Mouse (Mus musculus): ENCODE data around the gene Lcor. TPM values are rescaled to one million over a fixed set of nuclear protein-coding genes. Genes with fewer than 3 reads are reported as not detected.

Lcor gene
- polyA plus RNA-seq, 1 experiment, result 2.4 TPM

- TF ChIP-seq CTCF (IDR thresholded peaks at IDR 0.05; ENCODE audit: extremely low read depth, insufficient read depth, insufficient read length, insufficient replicate concordance), result no peak
- TF ChIP-seq POLR2A (IDR thresholded peaks at IDR 0.05; ENCODE audit: low read depth, low read length), result no peak
- no peaks in the 10 kb centered on the region; the same call in 1 of the 2 replicates for H3K36me3 ChIP-seq (ENCODE audit: control insufficient read depth, insufficient read depth, low read length)
- H3K4me1 ChIP-seq (ENCODE audit: control insufficient read depth, insufficient read depth, insufficient read length), result peaks cover 8% of the 10 kb centered on the region
- H3K27ac ChIP-seq (ENCODE audit: insufficient read depth, low read length), result peak overlapping the region; percentile 100
- H3K27me3 ChIP-seq (ENCODE audit: control insufficient read depth, insufficient read depth, low read length), result no peaks in the 10 kb centered on the region
- under 1% methylated on average over 30 of the region's 30 CpGs for WGBS
- peak overlapping the region; percentile 100 for H3K4me3 ChIP-seq (ENCODE audit: extremely low read depth, insufficient read depth, insufficient read length)
- DNase-seq (ENCODE audit: low read depth in 1 of 2, low spot score in 2 of 2), result peak in 1 of 2 experiments; percentile 20
Measured at GRCm38 (mm10) chr19:41483445-41484040, 1.1 kb downstream of the Lcor start.

- Histone ChIP-seq H3K27me3 (ENCODE audit: control insufficient read depth, insufficient read depth, low read length) (no peaks in the 10 kb centered on the region), H3K4me1 (ENCODE audit: control insufficient read depth, insufficient read depth, insufficient read length) (peaks cover 8% of the 10 kb centered on the region), H3K36me3 (ENCODE audit: control insufficient read depth, insufficient read depth, low read length) (no peaks in the 10 kb centered on the region; the same call in 1 of the 2 replicates), H3K27ac (ENCODE audit: insufficient read depth, low read length) (no peak overlapping the region), H3K4me3 (ENCODE audit: extremely low read depth, insufficient read depth, insufficient read length) (peak overlapping the region; percentile 9; the same call in 1 of the 2 replicates)
- 51% methylated on average over 5 of the region's 5 CpGs for WGBS
- TF ChIP-seq CTCF (IDR thresholded peaks at IDR 0.05; ENCODE audit: extremely low read depth, insufficient read depth, insufficient read length, insufficient replicate concordance) (no peak), POLR2A (IDR thresholded peaks at IDR 0.05; ENCODE audit: low read depth, low read length) (no peak)
- DNase-seq (ENCODE audit: low read depth in 1 of 2, low spot score in 2 of 2), result no peak
Measured at GRCm38 (mm10) chr19:41484361-41484760, 1.9 kb downstream of the Lcor start.

- H3K27ac ChIP-seq (ENCODE audit: insufficient read depth, low read length), result no peak overlapping the region; the same call in 1 of the 2 replicates
- H3K4me1 ChIP-seq (ENCODE audit: control insufficient read depth, insufficient read depth, insufficient read length), result peaks cover 4% of the 10 kb centered on the region; the same call in 1 of the 2 replicates
- no peak for TF ChIP-seq CTCF (IDR thresholded peaks at IDR 0.05; ENCODE audit: extremely low read depth, insufficient read depth, insufficient read length, insufficient replicate concordance)
- no peak for TF ChIP-seq POLR2A (IDR thresholded peaks at IDR 0.05; ENCODE audit: low read depth, low read length)
- no peaks in the 10 kb centered on the region; the same call in 1 of the 2 replicates for H3K36me3 ChIP-seq (ENCODE audit: control insufficient read depth, insufficient read depth, low read length)
- H3K4me3 ChIP-seq (ENCODE audit: extremely low read depth, insufficient read depth, insufficient read length), result no peak overlapping the region
- H3K27me3 ChIP-seq (ENCODE audit: control insufficient read depth, insufficient read depth, low read length), result no peaks in the 10 kb centered on the region
- WGBS, result 51% methylated on average over 4 of the region's 4 CpGs
- DNase-seq (ENCODE audit: low read depth in 1 of 2, low spot score in 2 of 2), result no peak
Measured at GRCm38 (mm10) chr19:41495382-41496032, 13.1 kb downstream of the Lcor start.

- Histone ChIP-seq H3K27me3 (ENCODE audit: control insufficient read depth, insufficient read depth, low read length) (no peaks in the 10 kb centered on the region), H3K36me3 (ENCODE audit: control insufficient read depth, insufficient read depth, low read length) (no peaks in the 10 kb centered on the region; the same call in 1 of the 2 replicates), H3K27ac (ENCODE audit: insufficient read depth, low read length) (no peak overlapping the region; the same call in 1 of the 2 replicates), H3K4me1 (ENCODE audit: control insufficient read depth, insufficient read depth, insufficient read length) (peaks cover 4% of the 10 kb centered on the region; the same call in 1 of the 2 replicates), H3K4me3 (ENCODE audit: extremely low read depth, insufficient read depth, insufficient read length) (no peak overlapping the region)
- TF ChIP-seq CTCF (IDR thresholded peaks at IDR 0.05; ENCODE audit: extremely low read depth, insufficient read depth, insufficient read length, insufficient replicate concordance), result no peak
- TF ChIP-seq POLR2A (IDR thresholded peaks at IDR 0.05; ENCODE audit: low read depth, low read length), result no peak
- no peak for DNase-seq (ENCODE audit: low read depth in 1 of 2, low spot score in 2 of 2)
Measured at GRCm38 (mm10) chr19:41496058-41496457, 13.6 kb downstream of the Lcor start.

- no peak overlapping the region for H3K27ac ChIP-seq (ENCODE audit: insufficient read depth, low read length)
- TF ChIP-seq POLR2A (IDR thresholded peaks at IDR 0.05; ENCODE audit: low read depth, low read length), result no peak
- no peaks in the 10 kb centered on the region for H3K36me3 ChIP-seq (ENCODE audit: control insufficient read depth, insufficient read depth, low read length)
- DNase-seq (ENCODE audit: low read depth in 1 of 2, low spot score in 2 of 2), result no peak
- no peaks in the 10 kb centered on the region for H3K27me3 ChIP-seq (ENCODE audit: control insufficient read depth, insufficient read depth, low read length)
- no peak overlapping the region for H3K4me3 ChIP-seq (ENCODE audit: extremely low read depth, insufficient read depth, insufficient read length)
- H3K4me1 ChIP-seq (ENCODE audit: control insufficient read depth, insufficient read depth, insufficient read length), result peaks cover 4% of the 10 kb centered on the region; the same call in 1 of the 2 replicates
- WGBS, result 85% methylated on average over 8 of the region's 8 CpGs
Measured at GRCm38 (mm10) chr19:41507872-41508271, 25.4 kb downstream of the Lcor start.

- DNase-seq (ENCODE audit: low read depth in 1 of 2, low spot score in 2 of 2), result no peak
- Histone ChIP-seq H3K27me3 (ENCODE audit: control insufficient read depth, insufficient read depth, low read length) (no peaks in the 10 kb centered on the region), H3K4me3 (ENCODE audit: extremely low read depth, insufficient read depth, insufficient read length) (no peak overlapping the region), H3K27ac (ENCODE audit: insufficient read depth, low read length) (no peak overlapping the region), H3K4me1 (ENCODE audit: control insufficient read depth, insufficient read depth, insufficient read length) (peaks cover 2% of the 10 kb centered on the region; the same call in 1 of the 2 replicates), H3K36me3 (ENCODE audit: control insufficient read depth, insufficient read depth, low read length) (no peaks in the 10 kb centered on the region)
- TF ChIP-seq POLR2A (IDR thresholded peaks at IDR 0.05; ENCODE audit: low read depth, low read length) (no peak), CTCF (IDR thresholded peaks at IDR 0.05; ENCODE audit: extremely low read depth, insufficient read depth, insufficient read length, insufficient replicate concordance) (no peak)
- 96% methylated on average over 1 of the region's 1 CpGs for WGBS
Measured at GRCm38 (mm10) chr19:41514836-41515235, 32.4 kb downstream of the Lcor start.

GRCm38 (mm10) chr19:41515549-41515948 is 33.1 kb downstream of the Lcor start:
- H3K4me1 ChIP-seq (ENCODE audit: control insufficient read depth, insufficient read depth, insufficient read length), result peaks cover 2% of the 10 kb centered on the region; the same call in 1 of the 2 replicates
- no peak overlapping the region for H3K27ac ChIP-seq (ENCODE audit: insufficient read depth, low read length)
- H3K36me3 ChIP-seq (ENCODE audit: control insufficient read depth, insufficient read depth, low read length), result no peaks in the 10 kb centered on the region
- TF ChIP-seq POLR2A (IDR thresholded peaks at IDR 0.05; ENCODE audit: low read depth, low read length), result no peak
- TF ChIP-seq CTCF (IDR thresholded peaks at IDR 0.05; ENCODE audit: extremely low read depth, insufficient read depth, insufficient read length, insufficient replicate concordance), result no peak
- DNase-seq (ENCODE audit: low read depth in 1 of 2, low spot score in 2 of 2), result no peak
- H3K4me3 ChIP-seq (ENCODE audit: extremely low read depth, insufficient read depth, insufficient read length), result no peak overlapping the region
- no peaks in the 10 kb centered on the region for H3K27me3 ChIP-seq (ENCODE audit: control insufficient read depth, insufficient read depth, low read length)
- WGBS, result 77% methylated on average over 1 of the region's 1 CpGs
